Mouse (Mus musculus): Measurements from ENCODE around the gene Dedd2.

DNA sequence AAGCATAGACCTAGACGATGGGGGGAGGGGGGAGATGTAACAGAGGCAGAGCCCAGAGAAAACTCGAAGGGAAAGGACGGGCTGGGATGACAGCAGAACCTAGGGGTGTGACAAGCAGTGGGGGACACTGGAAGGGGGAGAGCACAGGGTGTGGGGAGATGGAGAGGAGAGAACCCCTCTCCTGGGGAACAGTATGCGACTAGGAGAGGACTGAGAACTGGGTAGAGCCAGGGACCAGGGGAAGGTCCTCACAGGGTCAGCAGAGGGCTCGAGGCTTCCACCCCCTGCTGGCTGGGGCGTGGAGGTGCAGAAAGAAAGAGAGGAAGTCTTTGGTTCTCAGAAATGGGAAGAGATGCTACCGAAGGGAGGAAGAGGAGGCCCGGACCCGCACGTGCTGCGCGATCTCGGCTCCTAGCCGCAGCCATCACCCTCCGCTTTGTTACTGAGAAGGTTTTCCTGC is 39.1 kb downstream of the Dedd2 start:
- TF ChIP-seq CTCF (IDR thresholded peaks at IDR 0.05; ENCODE audit: control insufficient read depth, insufficient read depth, low read length): peak; percentile 84
- no peak for TF ChIP-seq POLR2A (IDR thresholded peaks at IDR 0.05; ENCODE audit: borderline replicate concordance, control insufficient read depth, low read depth, low read length)
